Mouse (Mus musculus): ENCODE data around the gene Srp54c.

Srp54c gene

GRCm38 (mm10) chr12:55311841-55312240 is 81.9 kb downstream of the Srp54c start:
- no peak for DNase-seq (ENCODE audit: low spot score in 2 of 2)
